Comparison of ENCODE assay signal across 8 mouse cellular contexts in genomic region chr9:121791206-121791605, GRCm38 (mm10). TPM values are rescaled to one million over a fixed set of nuclear protein-coding genes. Genes with fewer than 3 reads are reported as not detected.
A peak's percentile ranks its signal among the peaks of the same experiment; 100 is the strongest.
DNase-seq lines count a peak whose midpoint lies in the region; ATAC-seq lines count a peak whose summit lies in the region.

No protein-coding gene starts in this region.

- peaks cover 3% of the 10 kb centered on the region for H3K27me3 ChIP-seq in hindbrain, embryonic 10.5 days (ENCODE audit: insufficient read depth, poor library complexity, severe bottlenecking)
- H3K27me3 ChIP-seq in hindbrain, embryonic 12.5 days, result 0 out of 2 replicates have a peak, but pooled peaks cover 5% of the 10 kb centered on the region
- H3K27me3 ChIP-seq in heart, embryonic 12.5 days (replicated peaks), result peaks cover 30% of the 10 kb centered on the region

- H3K4me1 ChIP-seq in hindbrain, embryonic 10.5 days (replicated peaks), result peaks cover 16% of the 10 kb centered on the region
- peaks cover 9% of the 10 kb centered on the region; the same call in 1 of the 2 replicates for H3K4me1 ChIP-seq in hindbrain, embryonic 12.5 days
- H3K4me1 ChIP-seq in heart, embryonic 12.5 days (replicated peaks), result peaks cover 43% of the 10 kb centered on the region

- H3K27ac ChIP-seq in hindbrain, embryonic 10.5 days, result no peak overlapping the region
- no peak overlapping the region for H3K27ac ChIP-seq in hindbrain, embryonic 12.5 days
- peak overlapping the region; percentile 71; the same call in 1 of the 2 replicates for H3K27ac ChIP-seq in heart, embryonic 12.5 days (ENCODE audit: poor library complexity, severe bottlenecking)

- H3K9ac ChIP-seq in hindbrain, embryonic 12.5 days, result no peak overlapping the region
- H3K9ac ChIP-seq in heart, embryonic 12.5 days, result no peak overlapping the region

- WGBS in hindbrain, embryonic 10.5 days, result 13% methylated on average over 5 of the region's 5 CpGs
- 19% methylated on average over 5 of the region's 5 CpGs for WGBS in hindbrain, embryonic 12.5 days
- 8% methylated on average over 5 of the region's 5 CpGs for WGBS in heart, embryonic 12.5 days

- no peaks in the 10 kb centered on the region for H3K9me3 ChIP-seq in hindbrain, embryonic 10.5 days
- H3K9me3 ChIP-seq in hindbrain, embryonic 12.5 days (replicated peaks), result no peaks in the 10 kb centered on the region
- no peaks in the 10 kb centered on the region for H3K9me3 ChIP-seq in heart, embryonic 12.5 days (replicated peaks)

- peak; percentile 65 for DNase-seq in hindbrain, embryonic 10.5 days (ENCODE audit: low spot score)
- DNase-seq in ZHBTc4 (ENCODE audit: low read depth, low spot score), result peak; percentile 29
- peak; percentile 86 for DNase-seq in embryo, embryonic 10 days (ENCODE audit: low spot score)
- DNase-seq in kidney, postnatal 36 days, result peak; percentile 71 to 88
- DNase-seq in thymus, postnatal 4 days, result peak; percentile 61

- H3K4me2 ChIP-seq in hindbrain, embryonic 12.5 days (replicated peaks), result no peak overlapping the region
- H3K4me2 ChIP-seq in heart, embryonic 12.5 days, result peak overlapping the region; percentile 59

- no peak overlapping the region for H3K4me3 ChIP-seq in hindbrain, embryonic 10.5 days
- H3K4me3 ChIP-seq in hindbrain, embryonic 12.5 days, result no peak overlapping the region
- H3K4me3 ChIP-seq in heart, embryonic 12.5 days, result peak overlapping the region; percentile 38

- ATAC-seq in hindbrain, embryonic 12.5 days (ENCODE audit: low FRiP score), result no peak
- peak; percentile 36; the same call in 1 of the 2 replicates for ATAC-seq in heart, embryonic 12.5 days (ENCODE audit: insufficient number of reproducible peaks, low FRiP score)
- ATAC-seq in megakaryocyte-erythroid progenitor cell, adult 5-6 weeks (replicated peaks; ENCODE audit: low FRiP score, low TSS enrichment, poor library complexity, severe bottlenecking), result peak; percentile 62

- no peaks in the 10 kb centered on the region for H3K36me3 ChIP-seq in hindbrain, embryonic 10.5 days
- no peaks in the 10 kb centered on the region for H3K36me3 ChIP-seq in hindbrain, embryonic 12.5 days
- no peaks in the 10 kb centered on the region for H3K36me3 ChIP-seq in heart, embryonic 12.5 days

RNA-seq across cellular contexts. Expression of gene Hhatl, which starts 1.1 kb away (rescaled TPM):
- not detected in 2 replicates for polyA plus RNA-seq in hindbrain, embryonic 10.5 days (2016; fragmentation: Nextera tagmentation; extraction: Ambion mirVana)
- 0.13 and 0.15 TPM in 2 replicates for polyA plus RNA-seq in hindbrain, embryonic 12.5 days (2016; fragmentation: Nextera tagmentation; extraction: Ambion mirVana)
- 5.3 and 5.7 TPM in 2 replicates for polyA plus RNA-seq in heart, embryonic 12.5 days (2016; fragmentation: Nextera tagmentation; extraction: Ambion mirVana)
- total RNA-seq in megakaryocyte-erythroid progenitor cell, adult 5-6 weeks (2014; fragmentation: Nextera tagmentation), result not detected in 2 replicates
- total RNA-seq in megakaryocyte-erythroid progenitor cell, adult 5-6 weeks (2017), result not detected in 2 replicates

RNA-seq across cellular contexts. Expression of gene Klhl40, which starts 13.8 kb away (rescaled TPM):
- 0.06 and 0.16 TPM in 2 replicates for polyA plus RNA-seq in hindbrain, embryonic 10.5 days (2016; fragmentation: Nextera tagmentation; extraction: Ambion mirVana)
- polyA plus RNA-seq in hindbrain, embryonic 12.5 days (2016; fragmentation: Nextera tagmentation; extraction: Ambion mirVana), result 0.48 and 2.7 TPM in 2 replicates
- 0.73 and 1.1 TPM in 2 replicates for polyA plus RNA-seq in heart, embryonic 12.5 days (2016; fragmentation: Nextera tagmentation; extraction: Ambion mirVana)
- not detected in 2 replicates for total RNA-seq in megakaryocyte-erythroid progenitor cell, adult 5-6 weeks (2014; fragmentation: Nextera tagmentation)
- total RNA-seq in megakaryocyte-erythroid progenitor cell, adult 5-6 weeks (2017), result not detected in 2 replicates

RNA-seq across cellular contexts. Expression of gene Zfp651, which starts 32.1 kb away (rescaled TPM):
- 5.5 and 8.4 TPM in 2 replicates for polyA plus RNA-seq in hindbrain, embryonic 10.5 days (2016; fragmentation: Nextera tagmentation; extraction: Ambion mirVana)
- polyA plus RNA-seq in hindbrain, embryonic 12.5 days (2016; fragmentation: Nextera tagmentation; extraction: Ambion mirVana), result 11.6 and 12.4 TPM in 2 replicates
- 12.5 and 14.9 TPM in 2 replicates for polyA plus RNA-seq in heart, embryonic 12.5 days (2016; fragmentation: Nextera tagmentation; extraction: Ambion mirVana)
- total RNA-seq in megakaryocyte-erythroid progenitor cell, adult 5-6 weeks (2014; fragmentation: Nextera tagmentation), result not detected in 2 replicates
- not detected in 2 replicates for total RNA-seq in megakaryocyte-erythroid progenitor cell, adult 5-6 weeks (2017)

RNA-seq across cellular contexts. Expression of gene Ccdc13, which starts 48.1 kb away (rescaled TPM):
- polyA plus RNA-seq in hindbrain, embryonic 10.5 days (2016; fragmentation: Nextera tagmentation; extraction: Ambion mirVana), result 2.6 and 2.7 TPM in 2 replicates
- polyA plus RNA-seq in hindbrain, embryonic 12.5 days (2016; fragmentation: Nextera tagmentation; extraction: Ambion mirVana), result 2.9 and 4.4 TPM in 2 replicates
- 0.08 TPM in 1 of 2 replicates, not detected in the other for polyA plus RNA-seq in heart, embryonic 12.5 days (2016; fragmentation: Nextera tagmentation; extraction: Ambion mirVana)
- not detected in 2 replicates for total RNA-seq in megakaryocyte-erythroid progenitor cell, adult 5-6 weeks (2014; fragmentation: Nextera tagmentation)
- not detected in 2 replicates for total RNA-seq in megakaryocyte-erythroid progenitor cell, adult 5-6 weeks (2017)

Comparison
In these comparisons a context has a peak if more than half of its experiments do, and no peak if none do; other contexts are left out.
1. DNase-seq: peak in every context shown above with its lines; median percentile 86 in embryo, embryonic 10 days; 80 in kidney, postnatal 36 days; 65 in hindbrain, embryonic 10.5 days; 61 in thymus, postnatal 4 days; 29 in ZHBTc4.